Mouse (Mus musculus) testis, adult 2 months (tissue): Measurements from ENCODE around the gene Taf15.

Experiments
- CTCF ChIP-seq: fragments of 200-500 bp; IDR thresholded peaks from 2 replicates; pipeline ENCODE4 v1.5.1; 2012; ENCODE audit warnings: low read depth, mild to moderate bottlenecking, inconsistent platforms, low read length, moderate library complexity; ENCODE audit not compliant: control insufficient read depth, insufficient read depth, insufficient replicate concordance
- POLR2A ChIP-seq: fragments of 200-500 bp; IDR thresholded peaks from 2 replicates; pipeline ENCODE4 v1.6.1; 2012; ENCODE audit warnings: low read depth, mild to moderate bottlenecking, inconsistent platforms, low read length, moderate library complexity; ENCODE audit not compliant: control insufficient read depth

GRCm38 (mm10) chr11:83473235-83474016, 540 bp downstream of the Taf15 start:
- TF ChIP-seq CTCF (no peak), POLR2A (no peak; the same call in 1 of the 2 replicates)
